Mouse (Mus musculus): ENCODE data around the gene Cav1. TPM values are rescaled to one million over a fixed set of nuclear protein-coding genes. Genes with fewer than 3 reads are reported as not detected.

Cav1 gene
- polyA plus RNA-seq, 1 experiment from 2014 or later = 11.7 TPM

DNA sequence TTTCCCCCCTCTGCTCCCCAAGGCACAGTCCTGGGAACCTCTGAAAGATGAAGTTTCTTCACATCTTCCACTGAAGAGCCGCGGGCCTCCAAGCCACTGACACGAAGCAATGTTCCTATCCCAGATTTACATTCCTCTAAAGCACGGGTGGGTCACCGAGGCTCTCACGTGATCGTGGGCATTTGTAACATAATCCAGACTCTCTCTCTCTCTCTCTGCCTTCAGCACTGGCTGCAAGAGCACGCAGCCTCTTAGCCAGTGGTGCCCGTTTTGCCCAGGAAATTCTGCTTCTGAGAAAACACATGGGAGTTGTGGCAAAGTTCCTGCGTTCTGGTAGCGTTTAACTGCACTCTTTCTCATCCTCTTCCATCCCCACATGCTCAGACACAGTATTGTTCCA lies 21.1 kb downstream of the Cav1 start:
- ATAC-seq = no peak

GRCm38 (mm10) chr6:17329801-17330200 lies 23.7 kb downstream of the Cav1 start:
- H3K27ac ChIP-seq = no peak overlapping the region
- H3K27me3 ChIP-seq = no peaks in the 10 kb centered on the region
- H3K9me3 ChIP-seq = no peaks in the 10 kb centered on the region
- H3K4me1 ChIP-seq (replicated peaks) = no peaks in the 10 kb centered on the region
- no peak overlapping the region for H3K4me2 ChIP-seq (replicated peaks)
- H3K9ac ChIP-seq (replicated peaks) = no peak overlapping the region
- WGBS = 80% methylated on average over 3 of the region's 3 CpGs
- H3K36me3 ChIP-seq = no peaks in the 10 kb centered on the region
- H3K4me3 ChIP-seq (replicated peaks) = no peak overlapping the region
- no peak for ATAC-seq

More for the DNA sequence above, 21.1 kb downstream of the Cav1 start:
- Histone ChIP-seq H3K27me3 (no peaks in the 10 kb centered on the region), H3K9me3 (no peaks in the 10 kb centered on the region), H3K27ac (no peak overlapping the region), H3K4me2 (replicated peaks) (no peak overlapping the region), H3K4me3 (replicated peaks) (no peak overlapping the region), H3K4me1 (replicated peaks) (no peaks in the 10 kb centered on the region), H3K36me3 (no peaks in the 10 kb centered on the region), H3K9ac (replicated peaks) (no peak overlapping the region)
- WGBS = 64% methylated on average over 11 of the region's 11 CpGs

DNA sequence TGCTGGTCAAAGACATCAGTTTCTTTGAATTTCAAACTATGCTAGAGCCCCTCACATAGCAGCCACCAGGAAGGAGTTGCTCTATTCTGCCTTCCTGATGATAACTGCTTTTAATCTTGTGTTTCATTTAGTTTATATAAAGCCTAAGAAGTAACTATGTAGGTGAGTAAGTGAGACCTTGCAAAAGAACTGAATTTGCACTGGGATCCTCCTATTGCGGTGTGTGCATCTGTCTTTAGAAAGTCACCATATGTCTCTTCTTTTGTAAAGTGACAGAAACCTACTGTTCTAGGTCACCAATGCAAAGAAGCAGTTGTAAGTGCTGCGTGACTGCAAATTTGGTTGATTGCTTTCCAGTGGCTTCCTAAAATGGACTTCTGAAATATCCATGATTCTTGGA lies 31.6 kb downstream of the Cav1 start:
- Histone ChIP-seq H3K4me3 (replicated peaks) (no peak overlapping the region), H3K4me2 (replicated peaks) (no peak overlapping the region), H3K27me3 (no peaks in the 10 kb centered on the region), H3K9me3 (no peaks in the 10 kb centered on the region), H3K9ac (replicated peaks) (no peak overlapping the region), H3K27ac (no peak overlapping the region), H3K4me1 (replicated peaks) (no peaks in the 10 kb centered on the region), H3K36me3 (no peaks in the 10 kb centered on the region)
- no peak for ATAC-seq
- 86% methylated on average over 2 of the region's 2 CpGs for WGBS

- Histone ChIP-seq H3K9me3 (no peaks in the 10 kb centered on the region), H3K4me1 (replicated peaks) (no peaks in the 10 kb centered on the region), H3K9ac (replicated peaks) (no peak overlapping the region), H3K27me3 (no peaks in the 10 kb centered on the region), H3K4me2 (replicated peaks) (no peak overlapping the region), H3K36me3 (no peaks in the 10 kb centered on the region), H3K4me3 (replicated peaks) (no peak overlapping the region), H3K27ac (no peak overlapping the region)
- ATAC-seq = no peak
- 3% methylated on average over 2 of the region's 2 CpGs for WGBS
Measured at GRCm38 (mm10) chr6:17340406-17340805, 34.3 kb downstream of the Cav1 start.

GRCm38 (mm10) chr6:17348011-17348410 lies 41.9 kb downstream of the Cav1 start:
- no peak overlapping the region for H3K27ac ChIP-seq
- no peaks in the 10 kb centered on the region for H3K36me3 ChIP-seq
- H3K9me3 ChIP-seq = no peaks in the 10 kb centered on the region
- no peak overlapping the region for H3K9ac ChIP-seq (replicated peaks)
- H3K4me2 ChIP-seq (replicated peaks) = no peak overlapping the region
- ATAC-seq = no peak
- WGBS = 88% methylated on average over 3 of the region's 3 CpGs
- no peak overlapping the region for H3K4me3 ChIP-seq (replicated peaks)
- H3K4me1 ChIP-seq (replicated peaks) = no peaks in the 10 kb centered on the region
- H3K27me3 ChIP-seq = no peaks in the 10 kb centered on the region

GRCm38 (mm10) chr6:17350803-17351202 lies 44.7 kb downstream of the Cav1 start:
- Histone ChIP-seq H3K4me1 (replicated peaks) (no peaks in the 10 kb centered on the region), H3K27ac (no peak overlapping the region), H3K4me3 (replicated peaks) (no peak overlapping the region), H3K9me3 (no peaks in the 10 kb centered on the region), H3K9ac (replicated peaks) (no peak overlapping the region), H3K36me3 (no peaks in the 10 kb centered on the region), H3K4me2 (replicated peaks) (no peak overlapping the region), H3K27me3 (no peaks in the 10 kb centered on the region)
- no peak for ATAC-seq
- 91% methylated on average over 5 of the region's 5 CpGs for WGBS

- no peak overlapping the region for H3K27ac ChIP-seq
- H3K9me3 ChIP-seq = no peaks in the 10 kb centered on the region
- ATAC-seq = peak; percentile 20; the same call in 1 of the 2 replicates
Measured at GRCm38 (mm10) chr6:17358896-17359690, 53.0 kb downstream of the Cav1 start.

DNA sequence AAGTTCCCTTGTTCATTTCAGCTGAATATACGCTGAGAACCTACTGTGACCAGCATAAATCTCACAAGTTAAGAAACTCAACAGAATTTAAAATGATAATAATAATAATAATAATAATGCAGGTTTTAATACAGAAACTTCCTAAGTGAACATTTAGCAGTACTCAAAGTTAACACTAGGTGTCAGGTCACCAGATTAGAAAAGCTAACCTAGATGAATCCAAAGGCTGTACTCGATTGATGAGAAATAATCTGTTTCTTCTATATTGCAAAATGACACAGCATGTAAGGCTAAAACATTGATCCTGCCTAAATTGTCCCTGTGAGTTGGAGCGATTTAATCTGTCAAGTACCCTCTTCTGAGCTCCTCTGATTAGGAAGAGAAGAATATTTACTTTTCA lies 56.6 kb downstream of the Cav1 start:
- ATAC-seq = no peak
- WGBS = 43% methylated on average over 3 of the region's 3 CpGs
- no peaks in the 10 kb centered on the region for H3K27me3 ChIP-seq

More at GRCm38 (mm10) chr6:17358896-17359690, 53.0 kb downstream of the Cav1 start:
- Histone ChIP-seq H3K36me3 (no peaks in the 10 kb centered on the region), H3K9ac (replicated peaks) (no peak overlapping the region), H3K4me1 (replicated peaks) (no peaks in the 10 kb centered on the region), H3K4me2 (replicated peaks) (no peak overlapping the region), H3K4me3 (replicated peaks) (no peak overlapping the region), H3K27me3 (no peaks in the 10 kb centered on the region)
- WGBS = 16% methylated on average over 6 of the region's 6 CpGs

DNA sequence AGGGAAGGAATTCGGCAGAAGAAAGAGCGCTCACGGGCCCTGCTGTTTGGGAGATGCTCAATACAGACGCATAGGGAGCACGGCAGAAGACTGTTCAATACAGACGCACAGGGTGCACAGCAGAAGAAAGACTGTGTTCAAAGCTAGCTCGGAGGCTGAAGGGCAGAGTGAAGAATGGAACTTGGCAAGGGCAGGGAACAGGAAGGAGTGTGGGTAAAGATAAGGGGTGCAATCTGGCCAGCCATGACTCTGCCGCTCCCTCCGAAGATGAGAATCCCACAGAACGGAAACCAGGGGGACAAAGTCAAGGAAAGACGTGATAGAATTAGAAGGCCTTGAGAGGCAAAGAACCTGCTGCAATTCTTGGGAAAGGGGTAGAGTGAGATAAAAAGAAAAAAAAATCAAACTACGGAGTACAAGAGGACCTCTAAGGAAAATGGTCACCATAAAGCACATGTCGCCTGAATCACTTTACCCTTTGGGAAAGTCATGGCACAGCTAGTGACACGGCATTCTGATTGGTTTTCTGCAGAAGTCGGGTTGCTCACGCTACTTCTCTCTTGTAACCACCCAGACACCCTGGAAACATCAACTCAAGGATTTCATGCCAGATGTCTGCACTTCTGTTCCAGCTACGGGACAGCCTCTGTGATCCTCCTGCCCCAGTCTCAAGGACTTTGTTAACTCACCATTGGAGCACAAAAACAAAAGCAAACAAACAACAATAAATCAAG lies 57.5 kb downstream of the Cav1 start:
- Histone ChIP-seq H3K27me3 (no peaks in the 10 kb centered on the region), H3K4me3 (replicated peaks) (no peak overlapping the region), H3K4me1 (replicated peaks) (no peaks in the 10 kb centered on the region), H3K4me2 (replicated peaks) (no peak overlapping the region), H3K9ac (replicated peaks) (no peak overlapping the region), H3K9me3 (no peaks in the 10 kb centered on the region), H3K36me3 (no peaks in the 10 kb centered on the region), H3K27ac (no peak overlapping the region)
- ATAC-seq = no peak
- 80% methylated on average over 17 of the region's 17 CpGs for WGBS

More for the DNA sequence above, 56.6 kb downstream of the Cav1 start:
- H3K9ac ChIP-seq (replicated peaks) = no peak overlapping the region
- no peaks in the 10 kb centered on the region for H3K9me3 ChIP-seq
- no peak overlapping the region for H3K27ac ChIP-seq
- H3K4me3 ChIP-seq (replicated peaks) = no peak overlapping the region
- H3K4me2 ChIP-seq (replicated peaks) = no peak overlapping the region
- no peaks in the 10 kb centered on the region for H3K4me1 ChIP-seq (replicated peaks)
- H3K36me3 ChIP-seq = no peaks in the 10 kb centered on the region

- WGBS = 93% methylated on average over 5 of the region's 5 CpGs
- Histone ChIP-seq H3K27ac (no peak overlapping the region), H3K4me1 (replicated peaks) (no peaks in the 10 kb centered on the region), H3K36me3 (no peaks in the 10 kb centered on the region), H3K9ac (replicated peaks) (no peak overlapping the region), H3K27me3 (no peaks in the 10 kb centered on the region), H3K4me3 (replicated peaks) (no peak overlapping the region), H3K9me3 (no peaks in the 10 kb centered on the region), H3K4me2 (replicated peaks) (no peak overlapping the region)
- no peak for ATAC-seq
Measured at GRCm38 (mm10) chr6:17374326-17374725, 68.2 kb downstream of the Cav1 start.

GRCm38 (mm10) chr6:17377371-17377770 lies 71.2 kb downstream of the Cav1 start:
- H3K4me3 ChIP-seq (replicated peaks) = no peak overlapping the region
- H3K9me3 ChIP-seq = no peaks in the 10 kb centered on the region
- no peak overlapping the region for H3K4me2 ChIP-seq (replicated peaks)
- H3K27ac ChIP-seq = no peak overlapping the region
- no peak overlapping the region for H3K9ac ChIP-seq (replicated peaks)
- H3K27me3 ChIP-seq = no peaks in the 10 kb centered on the region
- ATAC-seq = no peak
- H3K4me1 ChIP-seq (replicated peaks) = no peaks in the 10 kb centered on the region
- H3K36me3 ChIP-seq = no peaks in the 10 kb centered on the region
- WGBS = 85% methylated on average over 2 of the region's 2 CpGs

- Histone ChIP-seq H3K27me3 (no peaks in the 10 kb centered on the region), H3K36me3 (no peaks in the 10 kb centered on the region), H3K9ac (replicated peaks) (no peak overlapping the region), H3K4me2 (replicated peaks) (no peak overlapping the region), H3K4me1 (replicated peaks) (no peaks in the 10 kb centered on the region), H3K4me3 (replicated peaks) (no peak overlapping the region), H3K9me3 (no peaks in the 10 kb centered on the region), H3K27ac (no peak overlapping the region)
- WGBS = 85% methylated on average over 3 of the region's 3 CpGs
- ATAC-seq = no peak
Measured at GRCm38 (mm10) chr6:17380102-17380501, 74.0 kb downstream of the Cav1 start.
